Mouse (Mus musculus): ENCODE results near the gene Eif5.
"Not testable (repeated sequence)": the region's sequence is repeated elsewhere in the genome, so short reads cannot be mapped to it uniquely, and the experiment has no call there.

The Eif5 gene

GRCm38 (mm10) chr12:111524883-111525282, 12.9 kb upstream of the Eif5 start:
- no peak for DNase-seq (ENCODE audit: low read depth)

DNA sequence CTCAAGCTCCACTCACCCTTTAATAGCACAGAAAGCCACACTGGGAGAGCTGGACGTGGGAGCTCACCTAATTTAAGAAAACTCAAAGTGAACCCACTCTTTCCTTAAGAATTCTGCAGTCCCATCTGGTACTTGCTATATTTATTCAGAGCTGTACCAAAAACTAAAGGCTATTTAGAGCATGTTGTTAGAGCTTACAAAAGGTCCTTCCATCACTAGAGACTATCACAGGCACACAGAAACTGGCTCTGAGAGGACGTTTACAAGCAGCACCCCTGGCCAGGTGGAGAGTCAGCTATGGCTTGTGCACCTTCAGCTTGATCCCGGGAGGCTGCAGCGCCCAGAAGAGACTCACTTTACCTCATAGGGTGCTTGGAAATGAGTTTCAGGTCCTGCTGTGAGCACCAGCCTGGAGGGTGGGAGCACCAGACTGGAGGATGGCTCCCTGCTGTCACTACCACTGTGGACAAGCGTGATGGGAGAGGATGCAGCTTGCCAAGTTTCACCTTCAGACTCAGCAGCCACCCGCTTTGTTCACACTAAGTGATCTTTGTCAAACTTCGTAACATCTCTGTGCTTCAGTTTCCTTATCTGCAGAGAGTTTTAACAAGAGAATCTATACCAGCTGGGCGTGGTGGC, 10.1 kb upstream of the Eif5 start:
- no peak for DNase-seq (ENCODE audit: low read depth)

GRCm38 (mm10) chr12:111529192-111529591, 8.6 kb upstream of the Eif5 start:
- DNase-seq (ENCODE audit: low read depth) = no peak

DNA sequence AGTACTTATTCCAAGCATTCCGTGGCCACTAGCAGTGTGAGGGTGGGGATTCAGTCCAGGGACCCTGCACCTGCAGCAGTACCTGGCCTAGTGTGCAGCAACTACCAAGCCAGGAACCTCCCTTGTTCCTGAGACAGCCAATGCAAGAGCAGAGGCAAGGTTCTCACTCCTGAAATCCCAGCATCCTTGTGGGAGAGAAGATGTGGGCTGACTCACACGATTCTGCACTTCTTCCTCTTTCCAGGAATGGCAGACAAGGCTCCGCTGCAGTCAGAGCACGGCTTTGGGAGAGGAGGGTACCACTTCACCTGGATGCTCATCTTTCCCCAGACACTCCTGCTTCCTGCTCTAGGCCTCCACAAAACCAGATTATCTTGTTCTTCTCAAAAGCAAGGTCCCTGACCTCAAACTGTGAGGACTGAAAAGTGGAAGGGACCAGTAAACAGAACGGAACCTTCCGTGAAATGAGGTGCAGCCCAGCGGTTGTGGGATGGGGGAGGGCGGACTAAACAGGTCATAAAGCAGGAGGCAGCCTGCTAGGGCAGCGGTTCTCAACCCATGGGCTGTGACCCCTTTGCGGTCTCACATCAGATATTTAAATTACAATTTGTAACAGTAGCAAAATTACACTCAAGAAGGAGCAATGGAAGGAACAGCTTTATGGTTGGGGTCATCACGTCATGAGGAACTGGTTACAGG, 4.6 kb upstream of the Eif5 start:
- no peak for DNase-seq (ENCODE audit: low read depth)

GRCm38 (mm10) chr12:111535281-111535680, 2.5 kb upstream of the Eif5 start:
- peak; percentile 12 for DNase-seq (ENCODE audit: low read depth)

DNA sequence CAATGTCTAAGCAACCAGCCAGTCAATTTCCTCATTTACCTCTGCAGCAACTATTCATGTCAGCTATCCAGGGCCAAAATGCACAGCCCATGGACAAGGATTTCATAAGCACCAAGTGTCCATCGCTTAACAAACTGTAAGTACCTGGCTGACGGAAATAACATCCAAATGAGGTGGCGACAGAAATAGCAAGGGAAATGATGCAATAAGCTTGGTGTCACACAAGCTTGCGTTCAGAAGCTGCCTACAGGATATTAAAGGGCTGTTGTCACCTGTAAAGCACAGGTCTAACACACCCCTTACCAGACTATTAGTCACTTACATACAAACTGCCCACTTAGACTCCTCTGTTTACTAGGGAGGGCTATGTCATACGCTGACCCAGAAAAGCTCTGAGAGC, 2.1 kb upstream of the Eif5 start:
- peak; percentile 13 for DNase-seq (ENCODE audit: low read depth)

GRCm38 (mm10) chr12:111536746-111537145, 1.1 kb upstream of the Eif5 start:
- no peak for DNase-seq (ENCODE audit: low read depth)

GRCm38 (mm10) chr12:111537341-111537740, 475 bp upstream of the Eif5 start:
- DNase-seq (ENCODE audit: low read depth) = no peak

GRCm38 (mm10) chr12:111538292-111539040, 650 bp downstream of the Eif5 start:
- peak; percentile 87 for DNase-seq (ENCODE audit: low read depth)

GRCm38 (mm10) chr12:111539041-111539345, 1.2 kb downstream of the Eif5 start:
- DNase-seq (ENCODE audit: low read depth) = peak; percentile 61

DNA sequence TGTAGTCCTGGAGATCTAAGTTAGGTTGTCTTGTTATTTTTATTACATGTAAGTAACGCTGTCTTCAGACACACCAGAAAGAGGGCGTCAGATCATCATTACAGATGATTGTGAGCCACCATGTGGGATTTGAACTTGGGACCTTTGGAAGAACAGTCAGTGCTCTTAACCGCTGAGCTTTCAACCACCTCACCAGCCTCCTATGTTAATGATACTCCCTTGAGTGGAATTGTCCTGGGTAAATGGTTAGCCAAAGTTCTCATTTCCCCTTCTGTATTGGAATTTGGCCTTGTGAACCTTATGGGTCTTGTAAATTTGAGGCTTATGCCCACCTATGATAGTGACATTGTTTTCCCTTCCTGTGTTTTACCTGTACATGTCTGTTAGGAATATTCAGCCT, 9.3 kb downstream of the Eif5 start:
- no peak for DNase-seq (ENCODE audit: low read depth)

- DNase-seq (ENCODE audit: low read depth) = no peak
These were observed 10.9 kb downstream of the Eif5 start for GRCm38 (mm10) chr12:111548555-111549289.

GRCm38 (mm10) chr12:111550679-111551078, 12.9 kb downstream of the Eif5 start:
- no peak for DNase-seq (ENCODE audit: low read depth)

- no peak for DNase-seq (ENCODE audit: low read depth)
These were observed 14.5 kb downstream of the Eif5 start for GRCm38 (mm10) chr12:111552342-111552741.

GRCm38 (mm10) chr12:111555357-111555756, 17.5 kb downstream of the Eif5 start:
- DNase-seq (ENCODE audit: low read depth) = no peak

DNA sequence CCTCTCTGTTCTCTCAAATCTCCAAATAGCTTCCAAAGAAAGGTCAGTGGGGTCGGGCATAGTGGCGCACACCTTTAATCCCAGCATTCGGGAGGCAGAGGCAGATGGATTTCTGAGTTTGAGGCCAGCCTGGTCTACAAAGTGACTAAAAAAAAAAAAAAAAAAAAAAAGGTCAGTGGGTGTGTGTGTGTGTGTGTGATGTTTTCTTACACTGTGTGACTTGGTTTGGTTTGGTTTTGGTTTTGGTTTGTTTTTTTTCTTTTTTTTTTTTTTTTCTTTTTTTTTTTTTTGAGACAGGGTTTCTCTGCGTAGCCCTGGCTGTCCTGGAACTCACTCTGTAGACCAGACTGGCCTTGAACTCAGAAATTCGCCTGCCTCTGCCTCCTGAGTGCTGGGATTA, 18.1 kb downstream of the Eif5 start:
- not testable (repeated sequence) for DNase-seq (ENCODE audit: low read depth)

GRCm38 (mm10) chr12:111557538-111557937, 19.7 kb downstream of the Eif5 start:
- DNase-seq (ENCODE audit: low read depth) = no peak

DNA sequence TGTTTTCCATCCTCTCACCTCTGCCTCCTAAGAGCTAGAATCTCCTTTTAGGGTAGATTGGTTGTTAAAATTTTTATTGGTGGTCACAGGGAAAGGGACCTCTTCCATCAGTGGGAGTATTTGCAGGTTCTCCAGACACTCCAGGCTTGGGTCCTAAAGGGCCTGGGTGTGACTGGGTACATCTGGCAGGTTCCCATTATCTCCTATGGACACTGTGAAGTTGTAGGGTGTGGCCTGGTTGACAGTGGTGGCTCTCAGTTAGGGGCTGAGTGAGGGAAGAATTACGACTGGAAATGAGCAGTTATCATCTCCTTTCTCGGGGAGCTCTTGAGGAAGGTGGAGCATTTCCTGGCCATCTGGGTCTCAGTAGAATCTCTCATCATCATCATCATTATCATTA, 20.8 kb downstream of the Eif5 start:
- no peak for DNase-seq (ENCODE audit: low read depth)

DNA sequence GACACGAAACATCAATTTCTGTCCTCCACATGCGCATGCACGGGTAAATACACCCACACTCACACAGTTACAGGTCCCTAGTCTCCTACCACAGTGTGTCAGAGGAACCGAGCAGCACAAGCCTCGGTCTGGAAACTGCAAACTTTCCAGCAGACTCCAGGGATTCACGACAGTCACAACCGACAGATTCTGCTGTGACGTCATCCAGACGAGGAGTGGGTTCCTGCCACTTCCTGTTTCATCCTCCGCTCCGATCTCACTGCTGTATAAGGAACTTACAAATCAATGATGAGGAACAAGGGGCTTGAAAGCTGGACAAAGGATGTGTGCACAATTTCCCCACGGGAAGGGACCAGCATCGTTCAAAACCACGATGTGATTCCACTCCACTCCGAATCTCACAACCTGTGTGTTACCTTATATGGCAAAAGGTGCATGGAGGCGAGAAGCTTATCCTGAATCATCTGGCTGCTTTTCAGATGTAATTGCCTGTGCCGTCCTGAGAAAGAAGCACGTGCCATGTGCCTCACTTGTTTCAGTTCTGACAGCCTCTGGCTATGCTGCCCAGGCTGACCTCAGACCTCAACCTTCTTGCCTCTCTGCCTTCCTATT, 21.9 kb downstream of the Eif5 start:
- DNase-seq (ENCODE audit: low read depth) = peak; percentile 89

DNA sequence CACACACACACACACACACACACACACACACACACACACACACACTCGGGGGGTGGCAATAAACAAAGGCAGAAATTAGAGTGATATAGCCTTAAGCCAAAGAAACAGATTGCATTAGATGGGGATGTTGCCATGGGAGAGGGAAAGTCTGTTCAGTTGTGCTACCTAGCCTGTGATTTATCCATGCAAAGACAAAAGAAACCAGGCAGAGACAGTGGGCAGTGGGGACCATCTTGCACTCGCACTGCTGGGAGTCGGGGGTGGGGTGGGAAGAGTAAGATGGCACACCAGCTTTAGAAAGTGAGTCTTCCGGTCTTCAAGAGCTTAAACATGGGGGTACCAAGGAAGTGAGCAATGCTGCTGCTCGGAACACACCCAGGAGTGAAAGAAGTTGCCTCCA, 22.5 kb downstream of the Eif5 start:
- no peak for DNase-seq (ENCODE audit: low read depth)

DNA sequence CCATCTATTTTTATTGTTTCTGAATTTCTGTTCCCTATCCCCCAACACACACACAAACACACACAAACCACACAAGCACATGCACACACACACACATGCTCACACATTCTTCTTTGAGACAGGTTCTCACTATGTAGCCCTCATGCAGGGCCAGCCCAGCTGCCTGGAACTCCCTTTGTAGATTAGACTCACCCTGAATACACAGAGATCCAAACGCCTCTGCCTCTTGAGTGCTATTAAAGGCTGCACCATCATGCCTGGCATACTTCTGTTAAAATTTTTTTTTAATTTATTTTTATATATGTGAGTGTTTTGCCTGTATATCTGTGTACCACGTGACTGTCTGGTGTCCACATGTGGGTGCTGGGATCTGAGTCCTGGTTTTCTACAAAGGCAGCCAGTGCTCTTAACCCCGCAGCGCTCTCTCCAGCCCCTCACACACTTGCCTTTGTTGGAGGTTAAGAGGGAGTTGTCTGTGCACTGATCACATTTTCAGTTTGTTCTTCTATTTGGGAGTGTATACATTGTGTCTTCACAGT, 24.5 kb downstream of the Eif5 start:
- no peak for DNase-seq (ENCODE audit: low read depth)

DNA sequence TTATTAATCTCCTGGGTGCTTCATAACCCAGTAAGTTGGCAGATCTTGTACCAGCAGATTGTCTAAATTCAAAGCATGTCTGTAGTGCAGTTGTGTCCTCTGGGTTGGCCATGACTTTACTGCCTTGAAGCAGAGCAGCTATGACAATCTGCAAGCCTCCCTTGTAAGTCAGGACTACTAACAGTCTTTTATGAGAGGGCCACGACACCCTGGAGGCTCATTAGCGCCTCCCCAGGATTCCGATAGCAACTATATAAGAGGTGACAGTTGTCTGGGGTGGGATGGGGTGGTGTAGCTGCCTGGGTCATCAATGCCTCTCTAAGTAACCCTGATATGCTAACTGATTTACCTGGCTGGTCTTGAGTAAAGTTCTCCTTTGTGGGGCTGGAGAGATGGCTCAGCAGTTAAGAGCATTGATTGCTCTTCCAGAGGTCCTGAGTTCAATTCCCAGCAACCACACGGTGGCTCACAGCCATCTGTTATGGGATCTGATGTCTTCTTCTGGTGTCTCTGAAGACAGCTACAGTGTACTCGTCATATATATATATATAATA, 25.3 kb downstream of the Eif5 start:
- no peak for DNase-seq (ENCODE audit: low read depth)

Measured in naive thymus-derived CD4-positive, alpha-beta T cell, adult 2 months (primary cell).